Mouse (Mus musculus): ENCODE measurements around the gene Gm20388.

DNA sequence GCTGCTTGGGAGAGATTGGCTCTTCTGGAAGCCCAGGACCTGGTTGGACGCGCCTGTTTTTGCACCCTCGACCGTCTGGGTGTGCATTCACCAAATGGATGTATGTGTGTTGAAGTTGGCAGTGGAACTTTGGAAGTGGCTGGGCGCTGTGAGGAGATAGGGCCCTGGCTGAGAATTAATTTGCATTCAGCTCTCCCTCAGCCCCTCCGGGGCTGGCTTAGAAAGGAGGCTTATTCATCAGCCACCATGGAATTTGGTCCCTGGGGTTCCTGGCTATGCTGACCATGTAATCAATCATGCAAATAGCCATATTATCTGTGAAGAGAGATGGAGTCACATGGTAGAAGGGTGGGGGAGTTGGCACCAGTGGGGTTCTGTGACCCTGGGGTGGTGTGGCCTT lies 1102.7 kb downstream of the Gm20388 start:
- no peak for TF ChIP-seq CTCF (IDR thresholded peaks at IDR 0.05; ENCODE audit: borderline replicate concordance, insufficient read depth, low read depth, low read length)
- TF ChIP-seq POLR2A (IDR thresholded peaks at IDR 0.05; ENCODE audit: borderline replicate concordance, insufficient read depth, low read length), result no peak
